Mouse (Mus musculus) neural tube, embryonic 11.5 days (tissue): ENCODE results near the gene Pou2f2. TPM values are rescaled to one million over a fixed set of nuclear protein-coding genes. Genes with fewer than 3 reads are reported as not detected.

ENCODE experiments used
- ATAC-seq: fragments of 200-750 bp; cut with Nextera tagmentation; 2 replicates; pipeline ENCODE4 v1.8.0; 2017; ENCODE audit warnings: moderate number of reproducible peaks, mild to moderate bottlenecking, moderate TSS enrichment, moderate library complexity; ENCODE audit not compliant: insufficient read depth, low FRiP score, low TSS enrichment
- DNase-seq: peaks from one replicate; pipeline ENCODE4 v3.0.0-alpha.2; 2015; ENCODE audit warnings: low spot score
- H3K27ac ChIP-seq: fragments of 300-500 bp; sonication (generic); 2 replicates; pipeline ENCODE4 v1.5.1; 2014; ENCODE audit warnings: low read depth, mild to moderate bottlenecking, low read length
- H3K27me3 ChIP-seq: fragments of 300-500 bp; sonication (generic); 2 replicates; pipeline ENCODE4 v1.6.1; 2014; ENCODE audit warnings: mild to moderate bottlenecking, low read length, mixed read lengths; ENCODE audit not compliant: control insufficient read depth, insufficient read depth
- H3K36me3 ChIP-seq: fragments of 300-500 bp; sonication (generic); 2 replicates; pipeline ENCODE4 v1.6.1; 2014; ENCODE audit warnings: mild to moderate bottlenecking, low read length, moderate library complexity, mixed read lengths; ENCODE audit not compliant: control insufficient read depth, insufficient read depth
- H3K4me1 ChIP-seq: fragments of 300-500 bp; sonication (generic); 2 replicates; pipeline ENCODE4 v1.6.1; 2014; ENCODE audit warnings: low read length, mixed read lengths; ENCODE audit not compliant: control insufficient read depth, insufficient read depth
- H3K4me2 ChIP-seq: fragments of 300-500 bp; sonication (generic); 2 replicates; pipeline ENCODE4 v1.6.1; 2014; ENCODE audit warnings: low read depth, mild to moderate bottlenecking, moderate library complexity
- H3K4me3 ChIP-seq: fragments of 300-500 bp; sonication (generic); 2 replicates; pipeline ENCODE4 v1.5.1; 2014; ENCODE audit warnings: low read depth, low read length
- H3K9ac ChIP-seq: fragments of 300-500 bp; sonication (generic); 2 replicates; pipeline ENCODE4 v1.6.1; 2014; ENCODE audit warnings: mild to moderate bottlenecking, low read length
- H3K9me3 ChIP-seq: fragments of 300-500 bp; sonication (generic); 2 replicates; pipeline ENCODE4 v1.6.1; 2016; ENCODE audit warnings: low read length; ENCODE audit not compliant: control insufficient read depth
- WGBS: fragments of 180-500 bp; shearing (Covaris S2); extraction: QIAGEN DNeasy Blood & Tissue Kit; methylation state at CpG from one replicate; pipeline ENCODE4 v1.1.7; 2014; 5-methylcytosine and 5-hydroxymethylcytosine counted together
- microRNA-seq: library from miRNA; unstranded; fragments of <30 nt; microRNA quantifications from one replicate; pipeline ENCODE4, GENCODE M21; 2016
- polyA plus RNA-seq: library from polyadenylated mRNA; unstranded; fragments of >200 nt; fragmentation: Nextera tagmentation; extraction: Ambion mirVana; gene quantifications from 2 replicates; pipeline ENCODE4 v1.2.1, GENCODE M21; 2014

Pou2f2 gene
- polyA plus RNA-seq, 1 experiment from 2014 or later: 40.9 TPM

DNA sequence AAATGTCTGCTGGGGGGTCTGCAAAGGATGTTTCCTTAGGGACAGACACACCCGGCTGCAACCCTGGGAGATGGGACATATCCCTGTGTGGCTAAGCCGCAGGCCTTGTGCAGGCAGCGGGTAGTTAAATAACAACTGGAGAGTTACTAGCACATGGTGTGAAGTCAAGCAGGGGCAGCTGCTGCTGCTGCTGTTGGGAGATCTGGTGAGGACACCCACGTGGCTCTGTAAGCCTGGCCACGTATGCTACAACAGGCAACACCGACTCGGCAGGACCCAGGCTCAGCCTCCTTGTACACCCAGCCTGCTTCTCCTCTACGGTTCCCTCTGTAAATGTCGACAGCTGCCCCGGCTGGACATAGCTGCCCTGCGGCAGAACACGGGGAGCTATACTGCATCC is 137.6 kb downstream of the Pou2f2 start:
- Histone ChIP-seq H3K36me3 (peaks cover 2% of the 10 kb centered on the region), H3K27me3 (no peaks in the 10 kb centered on the region), H3K9ac (no peak overlapping the region), H3K4me2 (no peak overlapping the region), H3K4me3 (no peak overlapping the region), H3K9me3 (no peaks in the 10 kb centered on the region), H3K4me1 (no peaks in the 10 kb centered on the region), H3K27ac (no peak overlapping the region)
- 92% methylated on average over 12 of the region's 12 CpGs for WGBS
- ATAC-seq: no peak
- DNase-seq: no peak

Small RNAs within 50 kb of the gene (microRNA-seq; reads per million reads assigned to microRNA genes)
- gene Mir6537 (0.78 reads per million), gene Mir7048 (not detected)

Other genes with a start within 250 kb of the Pou2f2 start
- gene Gm4881, start 235.2 kb downstream of the Pou2f2 start, polyA plus RNA-seq: 0.28 and 0.86 TPM in 2 replicates
- 111 and 118 TPM in 2 replicates for gene Rabac1, start 207.0 kb downstream of the Pou2f2 start, polyA plus RNA-seq
- gene Atp1a3, start 173.8 kb downstream of the Pou2f2 start, polyA plus RNA-seq: 50.6 and 59.9 TPM in 2 replicates
- gene Grik5, start 107.4 kb downstream of the Pou2f2 start, polyA plus RNA-seq: 8.9 and 9.6 TPM in 2 replicates
- gene Zfp574, start 107.2 kb downstream of the Pou2f2 start, polyA plus RNA-seq: 29.3 and 29.6 TPM in 2 replicates
- 11.0 and 11.6 TPM in 2 replicates for gene Dedd2, start 40.9 kb upstream of the Pou2f2 start, polyA plus RNA-seq
- gene Zfp526, start 41.7 kb upstream of the Pou2f2 start, polyA plus RNA-seq: 3.7 and 3.8 TPM in 2 replicates
- 15.9 and 19.7 TPM in 2 replicates for gene Gsk3a, start 58.1 kb upstream of the Pou2f2 start, polyA plus RNA-seq
- 16.2 and 16.7 TPM in 2 replicates for gene Erf, start 71.0 kb upstream of the Pou2f2 start, polyA plus RNA-seq
- 30.4 and 38.2 TPM in 2 replicates for gene Cic, start 88.0 kb upstream of the Pou2f2 start, polyA plus RNA-seq
- 321 and 324 TPM in 2 replicates for gene Pafah1b3, start 118.3 kb upstream of the Pou2f2 start, polyA plus RNA-seq
- gene Prr19, start 121.7 kb upstream of the Pou2f2 start, polyA plus RNA-seq: 0.32 and 1.0 TPM in 2 replicates
- 9.6 and 10.2 TPM in 2 replicates for gene Tmem145, start 126.4 kb upstream of the Pou2f2 start, polyA plus RNA-seq
- gene Megf8, start 137.4 kb upstream of the Pou2f2 start, polyA plus RNA-seq: 12.9 and 14.7 TPM in 2 replicates
- not detected in 2 replicates for gene Cnfn, start 190.0 kb upstream of the Pou2f2 start, polyA plus RNA-seq
- gene Lipe, start 219.0 kb upstream of the Pou2f2 start, polyA plus RNA-seq: 2.5 and 3.9 TPM in 2 replicates
- 0.34 TPM in 1 of 2 replicates, not detected in the other for gene Cxcl17, start 233.2 kb upstream of the Pou2f2 start, polyA plus RNA-seq